Mouse (Mus musculus) gastrocnemius, adult 2 months (tissue): ENCODE measurements around the gene Ehd3. TPM values are rescaled to one million over a fixed set of nuclear protein-coding genes. Genes with fewer than 3 reads are reported as not detected.
"Not testable (repeated sequence)": the region's sequence is repeated elsewhere in the genome, so short reads cannot be mapped to it uniquely, and the experiment has no call there.

Source experiments
- DNase-seq: peaks from one replicate; pipeline ENCODE4 v3.0.0; 2022
- H3K27ac ChIP-seq: fragments of 200-600 bp; 2 replicates; pipeline ENCODE4 v1.8.1; 2022; ENCODE audit warnings: mild to moderate bottlenecking
- H3K4me3 ChIP-seq: fragments of 200-600 bp; 2 replicates; pipeline ENCODE4 v1.8.1; 2022; ENCODE audit warnings: mild to moderate bottlenecking, moderate library complexity
- CTCF ChIP-seq: fragments of 200-600 bp; IDR thresholded peaks from 2 replicates; pipeline ENCODE4 v1.8.1; 2022; ENCODE audit warnings: antibody characterized with exemption, mild to moderate bottlenecking, moderate library complexity
- intact Hi-C: fragments of 180-260 bp; cut with DNase I; formaldehyde crosslinking; loops from one replicate; pipeline ENCODE4 v1.15.1; 2025
- total RNA-seq, 2 experiments: library from RNA; stranded (reverse); gene quantifications; 2 replicates each; pipeline ENCODE4 v1.2.3; 2021

The Ehd3 gene
- total RNA-seq, 2 experiments from 2014 or later: 3.4 to 5.9 TPM

DNA sequence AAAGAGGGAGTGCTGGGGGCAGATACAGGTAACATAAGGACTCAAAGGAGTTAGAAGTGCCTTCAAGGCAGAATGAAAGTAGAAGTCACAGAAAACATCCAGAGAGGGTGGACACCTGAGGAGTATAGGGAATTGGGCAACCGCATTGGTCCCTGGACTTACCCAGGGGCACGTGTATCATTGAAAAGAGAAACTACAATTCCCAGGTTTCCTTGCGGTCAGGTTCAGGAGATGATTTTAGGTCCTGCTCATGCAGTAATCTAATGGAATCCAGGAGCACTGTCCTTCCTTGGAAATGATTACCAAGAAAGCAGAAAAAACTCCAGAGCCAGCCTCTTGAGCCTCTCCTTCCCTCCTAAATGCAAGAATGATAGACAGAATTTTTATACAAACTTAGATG lies 29.5 kb downstream of the Ehd3 start:
- no peak for DNase-seq
- H3K27ac ChIP-seq: no peak overlapping the region
- no peak overlapping the region for H3K4me3 ChIP-seq
- intact Hi-C loops: no loop called here
- TF ChIP-seq CTCF: no peak

GRCm38 (mm10) chr17:73836601-73837000 lies 32.7 kb downstream of the Ehd3 start:
- TF ChIP-seq CTCF: no peak
- peak; percentile 47 for DNase-seq
- intact Hi-C loops: no loop called here
- Histone ChIP-seq H3K27ac (0 out of 2 replicates have a peak overlapping the region, but pooled peaks have one; percentile 16), H3K4me3 (no peak overlapping the region)

DNA sequence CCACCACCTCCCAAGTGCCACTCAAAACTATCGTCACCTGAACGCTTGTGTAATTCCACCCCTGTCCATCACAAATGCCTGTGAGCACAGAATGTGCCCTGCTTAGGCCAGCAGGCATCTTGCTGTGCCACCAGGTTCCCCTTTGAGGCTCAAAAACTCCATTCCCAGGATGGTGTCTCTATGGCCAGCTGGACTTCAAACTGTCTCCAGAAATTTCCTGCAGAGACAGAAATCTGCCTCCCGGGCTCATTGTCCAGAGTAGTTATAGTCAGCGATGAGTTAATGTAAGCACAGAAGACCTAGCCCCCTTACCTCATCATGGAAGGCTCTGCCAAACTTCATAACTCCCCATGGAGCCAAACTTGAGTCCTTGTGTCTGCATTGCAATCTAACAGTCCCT lies 33.3 kb downstream of the Ehd3 start:
- DNase-seq: no peak
- no peak for TF ChIP-seq CTCF
- no peak overlapping the region for H3K27ac ChIP-seq
- intact Hi-C loops: no loop called here
- no peak overlapping the region for H3K4me3 ChIP-seq

- Histone ChIP-seq H3K27ac (no peak overlapping the region), H3K4me3 (no peak overlapping the region)
- intact Hi-C loops: no loop called here
- DNase-seq: no peak
- no peak for TF ChIP-seq CTCF
Observed at GRCm38 (mm10) chr17:73839086-73839835, 35.3 kb downstream of the Ehd3 start.

DNA sequence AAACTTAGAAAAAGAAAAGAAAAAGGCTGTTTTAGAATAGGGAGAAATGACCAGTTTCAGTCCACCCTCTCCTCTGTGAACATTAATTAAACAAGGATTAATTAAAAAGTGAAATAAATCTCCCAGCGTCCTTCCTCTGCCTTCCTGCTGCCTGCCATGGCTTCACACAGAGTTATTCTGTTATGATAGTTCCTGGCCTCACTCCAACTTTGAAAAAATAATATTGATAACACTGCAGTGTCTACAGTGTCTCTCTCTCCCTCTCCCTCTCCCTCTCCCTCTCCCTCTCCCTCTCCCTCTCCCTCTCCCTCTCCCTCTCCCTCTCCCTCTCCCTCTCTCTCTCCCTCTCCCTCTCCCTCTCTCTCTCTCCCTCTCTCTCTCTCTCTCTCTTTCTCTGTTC lies 35.9 kb downstream of the Ehd3 start:
- DNase-seq, H3K4me3 ChIP-seq, intact Hi-C loops, H3K27ac ChIP-seq: not testable (repeated sequence)

DNA sequence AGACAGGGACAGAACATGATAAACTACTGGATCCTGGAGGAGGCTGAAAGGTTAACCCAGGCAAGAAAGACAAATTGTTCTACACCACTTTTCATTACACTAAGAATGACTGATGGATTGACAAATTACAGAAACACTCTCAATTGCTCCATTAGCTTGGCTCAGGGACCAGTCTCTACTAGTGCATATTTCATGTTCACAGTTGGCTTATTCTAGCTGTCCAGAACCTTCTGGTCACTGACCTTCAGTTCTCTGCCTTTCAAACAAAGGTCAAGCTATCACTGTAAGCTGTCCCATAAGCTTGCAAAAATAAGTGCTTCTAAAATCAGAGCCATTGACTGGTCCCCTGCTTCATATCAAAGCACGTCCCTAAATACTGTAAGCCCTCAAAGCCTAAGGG lies 39.0 kb downstream of the Ehd3 start:
- intact Hi-C loops: no loop called here
- H3K4me3 ChIP-seq: no peak overlapping the region
- no peak for DNase-seq
- no peak for TF ChIP-seq CTCF
- H3K27ac ChIP-seq: no peak overlapping the region

DNA sequence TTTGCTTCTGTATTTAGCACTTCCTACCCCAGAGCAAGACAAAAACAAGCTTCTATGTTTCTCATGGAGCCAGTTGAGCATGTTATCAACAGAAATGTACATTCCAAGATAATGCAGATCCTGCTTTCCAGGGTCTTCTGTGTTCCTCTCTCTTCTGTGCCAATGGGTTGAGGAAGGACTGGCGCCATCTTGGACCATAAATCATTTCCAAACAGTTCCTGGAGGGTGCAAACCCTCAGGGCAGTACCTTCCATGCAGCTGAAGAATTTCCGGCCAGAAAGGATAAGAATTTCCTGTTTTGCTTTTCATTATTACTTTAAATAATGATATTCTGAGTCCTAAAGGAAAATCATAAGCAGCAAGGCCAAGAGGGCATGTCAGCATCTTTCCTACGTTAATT lies 41.7 kb downstream of the Ehd3 start:
- no peak for DNase-seq
- no peak overlapping the region for H3K27ac ChIP-seq
- no peak for TF ChIP-seq CTCF
- H3K4me3 ChIP-seq: no peak overlapping the region
- intact Hi-C loops: no loop called here

DNA sequence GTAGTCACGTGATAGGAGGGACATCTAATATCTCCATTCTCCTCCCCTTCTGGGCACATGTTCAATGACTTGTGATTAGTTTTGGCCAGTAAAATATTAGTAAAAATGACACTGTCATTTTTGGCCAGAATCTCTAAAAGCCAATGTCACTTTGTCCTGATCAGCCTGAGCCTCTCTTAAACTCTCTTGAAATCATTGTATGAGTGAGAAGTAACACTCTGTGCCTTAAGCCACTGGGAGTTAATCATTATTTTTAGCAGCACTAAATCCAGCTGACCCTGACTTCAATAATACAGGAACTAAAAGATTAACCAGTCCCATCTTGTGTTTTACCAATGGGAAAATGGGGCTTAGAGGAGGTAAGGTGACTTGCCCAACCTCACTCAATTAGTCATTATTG lies 43.5 kb downstream of the Ehd3 start:
- DNase-seq: no peak
- TF ChIP-seq CTCF: no peak
- no peak overlapping the region for H3K4me3 ChIP-seq
- intact Hi-C loops: no loop called here
- no peak overlapping the region for H3K27ac ChIP-seq

GRCm38 (mm10) chr17:73853041-73853440 lies 49.1 kb downstream of the Ehd3 start:
- H3K27ac ChIP-seq: no peak overlapping the region

GRCm38 (mm10) chr17:73853717-73854116 lies 49.8 kb downstream of the Ehd3 start:
- Histone ChIP-seq H3K27ac (no peak overlapping the region), H3K4me3 (no peak overlapping the region)
- intact Hi-C loops: no loop called here
- no peak for TF ChIP-seq CTCF
- no peak for DNase-seq

More at GRCm38 (mm10) chr17:73853041-73853440, 49.1 kb downstream of the Ehd3 start:
- intact Hi-C loops: no loop called here
- DNase-seq: no peak
- no peak for TF ChIP-seq CTCF
- no peak overlapping the region for H3K4me3 ChIP-seq

DNA sequence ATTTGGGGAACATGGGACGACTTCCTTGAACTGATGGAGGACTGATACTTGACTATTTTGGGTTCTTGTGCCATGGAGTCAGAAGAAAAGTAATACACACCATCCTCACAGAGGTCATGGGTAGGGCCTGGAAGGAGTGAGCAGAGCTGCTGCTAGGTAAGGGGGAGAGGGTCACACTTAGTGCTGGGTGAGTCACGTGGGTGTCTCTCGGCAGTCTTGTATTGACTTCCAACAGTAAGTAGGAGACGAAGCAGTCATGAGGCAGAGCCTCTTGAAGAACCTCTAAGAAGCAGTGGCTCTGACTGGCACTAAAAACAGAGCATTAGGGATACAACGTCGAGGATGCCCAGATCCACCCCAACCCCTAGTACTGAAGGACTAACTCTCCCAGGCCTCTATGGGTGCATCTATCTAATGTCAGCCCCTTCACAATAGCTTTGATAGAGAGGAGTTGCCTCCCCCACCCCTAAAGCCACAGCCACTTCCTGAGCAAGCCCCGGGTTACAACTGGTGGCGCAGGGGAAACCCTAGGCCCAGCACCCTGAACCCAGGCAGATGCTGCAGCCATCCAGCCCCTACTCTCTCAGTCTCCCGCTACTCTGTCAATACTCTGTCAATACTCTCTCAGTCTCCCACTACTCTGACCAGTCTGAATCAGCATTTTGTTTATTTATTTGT lies 65.2 kb downstream of the Ehd3 start:
- intact Hi-C loops: no loop called here
- DNase-seq: no peak
- TF ChIP-seq CTCF: no peak

GRCm38 (mm10) chr17:73870956-73871605 lies 67.1 kb downstream of the Ehd3 start:
- TF ChIP-seq CTCF: no peak
- intact Hi-C loops: no loop called here
- Histone ChIP-seq H3K4me3 (no peak overlapping the region), H3K27ac (no peak overlapping the region)
- DNase-seq: no peak

More for the DNA sequence above, 65.2 kb downstream of the Ehd3 start:
- no peak overlapping the region for H3K4me3 ChIP-seq
- H3K27ac ChIP-seq: no peak overlapping the region

- intact Hi-C loops: no loop called here
Observed at GRCm38 (mm10) chr17:73875268-73875667, 71.3 kb downstream of the Ehd3 start.

More at GRCm38 (mm10) chr17:73875268-73875667, 71.3 kb downstream of the Ehd3 start:
- no peak for DNase-seq
- no peak overlapping the region for H3K27ac ChIP-seq
- no peak overlapping the region for H3K4me3 ChIP-seq
- TF ChIP-seq CTCF: no peak
